Mouse (Mus musculus) intestine, postnatal 0 days (tissue): ENCODE measurements at regions not wholly inside any gene's neighbourhood (a gene's known extent, or its start where the extent isn't known, plus 50 kb on each side); places are given as distances from the start of the nearest gene placed in this dataset.

ENCODE experiments used
- ATAC-seq: fragments of 200-750 bp; cut with Nextera tagmentation; 2 replicates; pipeline ENCODE4 v1.8.0; 2017; ENCODE audit warnings: mild to moderate bottlenecking, moderate TSS enrichment, moderate library complexity
- H3K27ac ChIP-seq: fragments of 300-500 bp; sonication (generic); 2 replicates; pipeline ENCODE4 v1.5.1; 2014; ENCODE audit warnings: mild to moderate bottlenecking, low read depth, low read length, moderate library complexity
- H3K27me3 ChIP-seq: fragments of 300-500 bp; sonication (generic); replicated peaks from 2 replicates; pipeline ENCODE4 v1.6.1; 2014; ENCODE audit warnings: low read length, mixed read lengths; ENCODE audit not compliant: control insufficient read depth, insufficient read depth
- H3K36me3 ChIP-seq: fragments of 300-500 bp; sonication (generic); 2 replicates; pipeline ENCODE4 v1.6.1; 2014; ENCODE audit warnings: mild to moderate bottlenecking, moderate library complexity; ENCODE audit not compliant: control insufficient read depth, insufficient read depth
- H3K4me1 ChIP-seq: fragments of 300-500 bp; sonication (generic); replicated peaks from 2 replicates; pipeline ENCODE4 v1.6.1; 2014; ENCODE audit warnings: antibody characterized with exemption, low read length, mixed read lengths; ENCODE audit not compliant: control insufficient read depth, insufficient read depth
- H3K4me2 ChIP-seq: fragments of 300-500 bp; sonication (generic); replicated peaks from 2 replicates; pipeline ENCODE4 v1.6.1; 2014; ENCODE audit warnings: low read depth, mild to moderate bottlenecking, moderate library complexity
- H3K4me3 ChIP-seq: fragments of 300-500 bp; sonication (generic); 2 replicates; pipeline ENCODE4 v1.5.1; 2014; ENCODE audit warnings: low read depth, low read length
- H3K9ac ChIP-seq: fragments of 300-500 bp; sonication (generic); 2 replicates; pipeline ENCODE4 v1.6.1; 2014; ENCODE audit warnings: mild to moderate bottlenecking, low read depth, low read length
- H3K9me3 ChIP-seq: fragments of 300-500 bp; sonication (generic); 2 replicates; pipeline ENCODE4 v1.6.1; 2016; ENCODE audit warnings: mixed run types; ENCODE audit not compliant: control insufficient read depth
- CTCF ChIP-seq: sonication (generic); IDR thresholded peaks from 2 replicates; pipeline ENCODE4 v1.5.1; 2016; ENCODE audit warnings: low read depth, mild to moderate bottlenecking, control low read depth, antibody characterized with exemption, moderate library complexity
- WGBS: fragments of 180-500 bp; shearing (Covaris S2); extraction: QIAGEN DNeasy Blood & Tissue Kit; methylation state at CpG from one replicate; pipeline ENCODE4 v1.1.7; 2014; 5-methylcytosine and 5-hydroxymethylcytosine counted together

GRCm38 (mm10) chr3:34770271-34770670 lies 120.1 kb downstream of the Sox2 start:
- no peaks in the 10 kb centered on the region for H3K9me3 ChIP-seq
- no peak overlapping the region for H3K4me2 ChIP-seq
- H3K27ac ChIP-seq, result no peak overlapping the region
- no peaks in the 10 kb centered on the region for H3K4me1 ChIP-seq
- no peaks in the 10 kb centered on the region for H3K36me3 ChIP-seq
- H3K27me3 ChIP-seq, result no peaks in the 10 kb centered on the region
- H3K9ac ChIP-seq, result no peak overlapping the region
- H3K4me3 ChIP-seq, result no peak overlapping the region
- 74% methylated on average over 6 of the region's 6 CpGs for WGBS
- no peak for TF ChIP-seq CTCF
- no peak for ATAC-seq

GRCm38 (mm10) chr3:34772035-34772434 lies 121.8 kb downstream of the Sox2 start:
- no peaks in the 10 kb centered on the region for H3K9me3 ChIP-seq
- WGBS, result 88% methylated on average over 3 of the region's 3 CpGs
- ATAC-seq, result no peak
- H3K27ac ChIP-seq, result no peak overlapping the region
- no peaks in the 10 kb centered on the region for H3K27me3 ChIP-seq
- no peaks in the 10 kb centered on the region for H3K36me3 ChIP-seq
- no peaks in the 10 kb centered on the region for H3K4me1 ChIP-seq
- no peak overlapping the region for H3K9ac ChIP-seq
- TF ChIP-seq CTCF, result no peak
- H3K4me2 ChIP-seq, result no peak overlapping the region
- no peak overlapping the region for H3K4me3 ChIP-seq

- no peak for TF ChIP-seq CTCF
- no peaks in the 10 kb centered on the region for H3K27me3 ChIP-seq
- no peaks in the 10 kb centered on the region for H3K36me3 ChIP-seq
- no peak overlapping the region for H3K4me3 ChIP-seq
- no peak for ATAC-seq
- no peaks in the 10 kb centered on the region for H3K4me1 ChIP-seq
- H3K4me2 ChIP-seq, result peak overlapping the region; percentile 35
- H3K9me3 ChIP-seq, result no peaks in the 10 kb centered on the region
- no peak overlapping the region for H3K9ac ChIP-seq
- 25% methylated on average over 23 of the region's 23 CpGs for WGBS
- H3K27ac ChIP-seq, result no peak overlapping the region
These were observed 123.6 kb downstream of the Sox2 start for GRCm38 (mm10) chr3:34773678-34774425.

- ATAC-seq, result no peak
- Histone ChIP-seq H3K4me1 (no peaks in the 10 kb centered on the region), H3K27me3 (no peaks in the 10 kb centered on the region), H3K27ac (no peak overlapping the region), H3K9me3 (no peaks in the 10 kb centered on the region), H3K4me3 (no peak overlapping the region), H3K36me3 (no peaks in the 10 kb centered on the region), H3K4me2 (no peak overlapping the region), H3K9ac (no peak overlapping the region)
- WGBS, result 70% methylated on average over 6 of the region's 6 CpGs
- TF ChIP-seq CTCF, result no peak
These were observed 131.6 kb downstream of the Sox2 start for GRCm38 (mm10) chr3:34781770-34782169.

GRCm38 (mm10) chr3:34783398-34783797 lies 133.2 kb downstream of the Sox2 start:
- ATAC-seq, result no peak
- no peak for TF ChIP-seq CTCF
- Histone ChIP-seq H3K36me3 (no peaks in the 10 kb centered on the region), H3K27ac (no peak overlapping the region), H3K4me2 (no peak overlapping the region), H3K27me3 (no peaks in the 10 kb centered on the region), H3K4me1 (no peaks in the 10 kb centered on the region), H3K4me3 (no peak overlapping the region), H3K9ac (no peak overlapping the region), H3K9me3 (no peaks in the 10 kb centered on the region)
- 88% methylated on average over 1 of the region's 1 CpGs for WGBS

- no peak for TF ChIP-seq CTCF
- H3K27me3 ChIP-seq, result no peaks in the 10 kb centered on the region
- no peak overlapping the region for H3K4me3 ChIP-seq
- H3K4me2 ChIP-seq, result no peak overlapping the region
- ATAC-seq, result no peak
- no peaks in the 10 kb centered on the region for H3K36me3 ChIP-seq
- WGBS, result 90% methylated on average over 3 of the region's 3 CpGs
- H3K27ac ChIP-seq, result no peak overlapping the region
- no peak overlapping the region for H3K9ac ChIP-seq
- no peaks in the 10 kb centered on the region for H3K9me3 ChIP-seq
- no peaks in the 10 kb centered on the region for H3K4me1 ChIP-seq
These were observed 137.0 kb downstream of the Sox2 start for GRCm38 (mm10) chr3:34787211-34787610.
